Mouse (Mus musculus) hindbrain, postnatal 0 days (tissue): Measurements from ENCODE around the gene Bbs9. TPM values are rescaled to one million over a fixed set of nuclear protein-coding genes. Genes with fewer than 3 reads are reported as not detected.

Experiments
- ATAC-seq: fragments of 200-750 bp; cut with Nextera tagmentation; 2 replicates; pipeline ENCODE4 v1.8.0; 2017; ENCODE audit warnings: mild to moderate bottlenecking, moderate TSS enrichment, moderate library complexity
- DNase-seq: peaks from one replicate; pipeline ENCODE4 v3.0.0-alpha.2; 2015; ENCODE audit warnings: low spot score
- H3K27ac ChIP-seq: fragments of 300-500 bp; sonication (generic); 2 replicates; pipeline ENCODE4 v1.5.1; 2014; ENCODE audit warnings: mild to moderate bottlenecking
- H3K27me3 ChIP-seq: fragments of 300-500 bp; sonication (generic); 2 replicates; pipeline ENCODE4 v1.6.1; 2014; ENCODE audit warnings: low read length, mixed read lengths; ENCODE audit not compliant: insufficient read depth
- H3K36me3 ChIP-seq: fragments of 300-500 bp; sonication (generic); 2 replicates; pipeline ENCODE4 v1.6.1; 2014; ENCODE audit warnings: low read length, mixed read lengths; ENCODE audit not compliant: insufficient read depth
- H3K4me1 ChIP-seq: fragments of 300-500 bp; sonication (generic); 2 replicates; pipeline ENCODE4 v1.6.1; 2014; ENCODE audit warnings: antibody characterized with exemption, low read length, mixed read lengths; ENCODE audit not compliant: insufficient read depth
- H3K4me2 ChIP-seq: fragments of 300-500 bp; sonication (generic); 2 replicates; pipeline ENCODE4 v1.6.1; 2014; ENCODE audit warnings: low read depth, mild to moderate bottlenecking, low read length, moderate library complexity, mixed read lengths
- H3K4me3 ChIP-seq: fragments of 300-500 bp; sonication (generic); 2 replicates; pipeline ENCODE4 v1.5.1; 2014; ENCODE audit warnings: low read length
- H3K9ac ChIP-seq: fragments of 300-500 bp; sonication (generic); replicated peaks from 2 replicates; pipeline ENCODE4 v1.6.1; 2014; ENCODE audit warnings: mild to moderate bottlenecking, low read length, moderate library complexity, mixed read lengths
- H3K9me3 ChIP-seq: fragments of 300-500 bp; sonication (generic); 2 replicates; pipeline ENCODE4 v1.6.1; 2016; ENCODE audit warnings: low read length, mixed read lengths
- CTCF ChIP-seq: IDR thresholded peaks from 2 replicates; pipeline ENCODE4 v1.5.1; 2016; ENCODE audit warnings: antibody characterized with exemption, control low read depth, low read depth
- whole genome bisulfite sequencing: fragments of 180-500 bp; shearing (Covaris S2); extraction: QIAGEN DNeasy Blood & Tissue Kit; methylation state at CpG from one replicate; pipeline ENCODE4 v1.1.7; 2014; 5-methylcytosine and 5-hydroxymethylcytosine counted together
- polyA plus RNA-seq: library from polyadenylated mRNA; unstranded; fragments of >200 nt; fragmentation: Nextera tagmentation; extraction: Ambion mirVana; gene quantifications from 2 replicates; pipeline ENCODE4 v1.2.1, GENCODE M21; 2015
- total RNA-seq: library from RNA; depleted of rRNA; stranded (reverse); fragments of >200 nt; gene quantifications from 2 replicates; pipeline ENCODE4 v1.2.3, GENCODE M21; 2014

The Bbs9 gene
- total and polyA plus RNA-seq, 2 experiments from 2014 or later = 15.2 to 27.5 TPM

- no peak for ATAC-seq
- WGBS = 92% methylated on average over 6 of the region's 6 CpGs
These were observed 170.4 kb downstream of the Bbs9 start for GRCm38 (mm10) chr9:22645844-22646390.

GRCm38 (mm10) chr9:22646461-22646860 lies 170.9 kb downstream of the Bbs9 start:
- no peak overlapping the region for H3K4me2 ChIP-seq
- TF ChIP-seq CTCF = no peak
- H3K27ac ChIP-seq = no peak overlapping the region
- no peaks in the 10 kb centered on the region for H3K36me3 ChIP-seq
- H3K9ac ChIP-seq = no peak overlapping the region
- ATAC-seq (no peak), DNase-seq (no peak)
- no peaks in the 10 kb centered on the region for H3K27me3 ChIP-seq
- H3K4me3 ChIP-seq = no peak overlapping the region
- 91% methylated on average over 3 of the region's 3 CpGs for WGBS
- no peaks in the 10 kb centered on the region for H3K4me1 ChIP-seq
- H3K9me3 ChIP-seq = no peaks in the 10 kb centered on the region

More at GRCm38 (mm10) chr9:22645844-22646390, 170.4 kb downstream of the Bbs9 start:
- no peaks in the 10 kb centered on the region for H3K27me3 ChIP-seq
- H3K36me3 ChIP-seq = no peaks in the 10 kb centered on the region
- H3K4me2 ChIP-seq = no peak overlapping the region
- H3K9me3 ChIP-seq = no peaks in the 10 kb centered on the region
- H3K4me1 ChIP-seq = no peaks in the 10 kb centered on the region
- no peak for TF ChIP-seq CTCF
- no peak overlapping the region for H3K9ac ChIP-seq
- H3K27ac ChIP-seq = no peak overlapping the region
- H3K4me3 ChIP-seq = no peak overlapping the region
- DNase-seq = no peak

- WGBS = 96% methylated on average over 3 of the region's 3 CpGs
- no peaks in the 10 kb centered on the region for H3K9me3 ChIP-seq
- no peak overlapping the region for H3K4me2 ChIP-seq
- DNase-seq = no peak
- H3K4me1 ChIP-seq = no peaks in the 10 kb centered on the region
- no peak for TF ChIP-seq CTCF
- no peak for ATAC-seq
- H3K4me3 ChIP-seq = no peak overlapping the region
- no peak overlapping the region for H3K9ac ChIP-seq
- no peak overlapping the region for H3K27ac ChIP-seq
- no peaks in the 10 kb centered on the region for H3K36me3 ChIP-seq
- H3K27me3 ChIP-seq = no peaks in the 10 kb centered on the region
These were observed 172.6 kb downstream of the Bbs9 start for GRCm38 (mm10) chr9:22648163-22648562.

DNA sequence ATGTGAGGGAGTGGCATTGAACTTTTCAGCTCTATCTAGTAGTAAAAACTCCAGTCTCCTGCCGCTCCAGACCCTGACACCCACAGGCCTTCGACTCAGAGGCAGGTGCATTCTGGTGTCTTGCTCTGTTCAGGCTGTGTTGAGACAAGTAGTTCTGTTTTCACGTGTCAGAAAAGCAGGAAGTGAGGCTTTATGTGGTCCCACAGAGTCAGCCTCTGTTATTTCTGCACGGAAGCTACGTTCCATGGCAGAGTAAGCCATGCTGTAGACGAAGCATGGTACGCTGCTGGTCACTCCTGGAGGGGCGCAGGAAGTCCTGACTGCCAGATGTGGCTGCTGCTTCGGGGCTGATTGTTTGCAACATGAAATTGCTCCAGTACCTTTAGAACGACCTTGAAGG lies 174.1 kb downstream of the Bbs9 start:
- Histone ChIP-seq H3K9ac (no peak overlapping the region), H3K4me3 (no peak overlapping the region), H3K27ac (no peak overlapping the region), H3K4me2 (no peak overlapping the region), H3K36me3 (no peaks in the 10 kb centered on the region), H3K27me3 (no peaks in the 10 kb centered on the region), H3K9me3 (no peaks in the 10 kb centered on the region), H3K4me1 (no peaks in the 10 kb centered on the region)
- no peak for TF ChIP-seq CTCF
- ATAC-seq (no peak), DNase-seq (no peak)
- WGBS = 88% methylated on average over 10 of the region's 10 CpGs

- TF ChIP-seq CTCF = no peak
- Histone ChIP-seq H3K36me3 (no peaks in the 10 kb centered on the region), H3K4me2 (no peak overlapping the region), H3K4me1 (no peaks in the 10 kb centered on the region), H3K27ac (no peak overlapping the region), H3K9me3 (no peaks in the 10 kb centered on the region), H3K9ac (no peak overlapping the region), H3K27me3 (no peaks in the 10 kb centered on the region), H3K4me3 (no peak overlapping the region)
- DNase-seq (no peak), ATAC-seq (no peak)
- 77% methylated on average over 1 of the region's 1 CpGs for WGBS
These were observed 175.3 kb downstream of the Bbs9 start for GRCm38 (mm10) chr9:22650781-22651180.

DNA sequence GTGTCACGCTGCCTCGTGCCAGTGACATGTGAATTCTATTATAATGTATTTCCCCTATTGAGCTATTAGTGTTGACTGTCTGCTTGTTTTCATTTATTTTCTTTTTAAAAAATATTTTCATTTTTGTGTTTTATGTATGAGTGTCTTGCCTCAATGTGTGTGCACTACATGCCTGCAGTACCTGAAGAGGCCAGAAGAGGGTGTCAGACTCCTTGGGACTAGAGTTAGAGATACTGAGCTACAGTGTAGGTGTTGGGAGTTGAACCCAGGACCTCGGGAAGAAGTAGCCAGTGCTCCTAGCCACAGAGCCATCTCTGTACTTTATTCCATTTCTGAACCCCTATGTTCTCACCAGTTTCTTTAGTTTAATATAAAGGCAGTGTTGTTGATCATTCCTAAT lies 176.1 kb downstream of the Bbs9 start:
- Histone ChIP-seq H3K9me3 (no peaks in the 10 kb centered on the region), H3K27me3 (no peaks in the 10 kb centered on the region), H3K4me2 (no peak overlapping the region), H3K4me1 (no peaks in the 10 kb centered on the region), H3K27ac (no peak overlapping the region), H3K9ac (no peak overlapping the region), H3K4me3 (no peak overlapping the region), H3K36me3 (no peaks in the 10 kb centered on the region)
- WGBS = 97% methylated on average over 3 of the region's 3 CpGs
- peak; percentile 38 for TF ChIP-seq CTCF
- DNase-seq (no peak), ATAC-seq (no peak)

- H3K27me3 ChIP-seq = no peaks in the 10 kb centered on the region
- no peak overlapping the region for H3K9ac ChIP-seq
- 60% methylated on average over 11 of the region's 11 CpGs for WGBS
- H3K27ac ChIP-seq = no peak overlapping the region
- H3K4me1 ChIP-seq = no peaks in the 10 kb centered on the region
- ATAC-seq (no peak), DNase-seq (no peak)
- no peaks in the 10 kb centered on the region for H3K9me3 ChIP-seq
- no peak overlapping the region for H3K4me3 ChIP-seq
- H3K4me2 ChIP-seq = no peak overlapping the region
- TF ChIP-seq CTCF = no peak
- H3K36me3 ChIP-seq = no peaks in the 10 kb centered on the region
These were observed 179.3 kb downstream of the Bbs9 start for GRCm38 (mm10) chr9:22654726-22655393.
